Mouse (Mus musculus) layer of hippocampus, adult 9-10 months (tissue): ENCODE measurements around the gene Paf1.

Experiments
- DNase-seq: peaks from one replicate; pipeline ENCODE4 v3.0.0; 2022; ENCODE audit warnings: low spot score

Paf1 gene

DNA sequence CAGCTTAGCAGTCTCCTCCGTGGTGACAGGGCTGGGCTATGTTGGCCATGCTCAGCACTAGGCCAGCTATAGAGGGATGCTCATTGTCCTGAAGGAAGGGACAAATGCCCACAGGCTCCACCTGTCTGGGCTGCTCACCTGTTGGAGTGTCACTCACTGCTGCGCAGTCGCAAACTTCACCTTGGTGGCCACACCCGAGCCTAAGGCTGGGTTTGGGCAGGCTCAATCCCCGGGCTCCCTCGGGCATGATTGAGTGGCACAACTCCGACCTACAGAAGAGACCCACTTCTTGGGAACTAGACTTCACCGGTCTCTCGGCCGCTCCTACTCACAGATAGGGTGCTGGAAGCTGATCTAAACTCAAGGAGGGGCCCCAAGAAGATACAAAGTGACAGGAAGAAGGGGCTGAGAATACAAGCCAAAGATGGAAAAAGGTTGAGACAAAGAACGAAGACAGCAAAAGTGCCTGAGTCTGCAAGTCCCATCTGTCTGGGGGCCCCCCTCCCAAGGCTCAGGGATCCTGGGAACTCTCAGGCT, 21.7 kb upstream of the Paf1 start:
- no peak for DNase-seq

GRCm38 (mm10) chr7:28371514-28371989, 21.2 kb upstream of the Paf1 start:
- no peak for DNase-seq

GRCm38 (mm10) chr7:28372251-28373108, 20.3 kb upstream of the Paf1 start, which contains the start of gene Plekhg2:
Gene Plekhg2 (minus strand): TSS chr7:28372599.
- DNase-seq, result peak; percentile 96

DNA sequence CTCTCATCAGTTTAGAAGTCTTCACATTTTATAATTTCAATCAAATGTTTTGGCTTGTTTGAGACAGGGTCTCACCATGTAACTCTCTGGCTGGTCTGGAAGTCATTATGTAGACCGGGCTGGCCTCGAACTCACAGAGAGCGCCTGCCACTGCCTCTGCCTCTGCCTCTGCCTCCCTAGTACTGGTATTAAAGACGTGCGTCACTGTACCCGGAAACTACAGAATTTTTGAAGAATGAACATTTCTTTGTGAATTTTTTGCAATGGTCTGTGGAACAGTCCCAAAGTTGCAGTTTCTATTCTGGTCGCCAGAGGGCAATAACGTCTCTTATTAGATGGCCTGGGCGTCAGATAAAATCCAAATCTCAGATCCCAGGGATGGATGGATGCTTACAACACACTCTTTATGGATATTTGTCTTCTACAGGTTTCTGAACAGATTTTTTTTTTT, 19.6 kb upstream of the Paf1 start:
- peak; percentile 81 for DNase-seq

GRCm38 (mm10) chr7:28373891-28374495, 18.8 kb upstream of the Paf1 start:
- DNase-seq, result no peak

- no peak for DNase-seq
Measured at GRCm38 (mm10) chr7:28374647-28375046, 18.1 kb upstream of the Paf1 start.

DNA sequence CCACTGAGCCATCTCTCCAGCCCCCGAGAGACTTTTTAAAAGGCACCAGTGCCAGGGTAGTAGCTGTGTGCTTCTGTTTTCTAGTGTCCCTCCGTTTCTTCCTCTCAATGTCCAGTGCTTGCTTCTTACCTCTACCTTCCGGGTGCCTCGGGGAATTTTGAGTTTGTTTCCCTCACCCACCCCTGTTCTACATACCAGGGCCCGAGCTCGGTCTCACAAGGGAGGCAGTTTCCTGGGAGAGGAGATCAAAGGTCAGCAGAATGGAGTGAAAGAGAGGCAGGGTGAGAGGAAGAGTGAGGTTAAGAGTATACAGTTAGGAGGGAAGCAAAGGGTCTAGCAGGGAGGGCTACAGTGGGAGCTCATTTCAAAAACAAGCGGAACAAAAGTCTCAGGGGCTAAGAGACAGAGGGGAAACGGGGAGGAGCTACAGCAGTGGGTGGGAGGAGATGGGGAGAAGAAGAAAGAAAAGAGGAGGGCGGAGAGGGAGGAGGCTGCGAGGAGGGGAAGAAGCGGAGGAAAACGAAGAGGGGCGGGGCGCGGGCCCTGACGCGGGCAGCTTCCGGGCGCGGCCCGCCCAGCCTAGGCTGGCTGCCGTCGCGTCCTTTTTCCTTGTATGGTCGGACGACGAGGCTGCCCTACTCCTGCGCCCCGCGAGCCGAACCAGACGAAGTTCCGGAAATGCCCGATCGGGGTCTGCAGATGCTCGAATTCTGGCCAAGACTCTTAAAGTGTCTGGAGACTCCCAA, 17.4 kb upstream of the Paf1 start:
- no peak for DNase-seq

- DNase-seq, result no peak
Measured at GRCm38 (mm10) chr7:28376011-28376771, 16.6 kb upstream of the Paf1 start.

- no peak for DNase-seq
Measured at GRCm38 (mm10) chr7:28377190-28378065, 15.3 kb upstream of the Paf1 start.

GRCm38 (mm10) chr7:28378066-28378690, 14.6 kb upstream of the Paf1 start:
- DNase-seq, result no peak

DNA sequence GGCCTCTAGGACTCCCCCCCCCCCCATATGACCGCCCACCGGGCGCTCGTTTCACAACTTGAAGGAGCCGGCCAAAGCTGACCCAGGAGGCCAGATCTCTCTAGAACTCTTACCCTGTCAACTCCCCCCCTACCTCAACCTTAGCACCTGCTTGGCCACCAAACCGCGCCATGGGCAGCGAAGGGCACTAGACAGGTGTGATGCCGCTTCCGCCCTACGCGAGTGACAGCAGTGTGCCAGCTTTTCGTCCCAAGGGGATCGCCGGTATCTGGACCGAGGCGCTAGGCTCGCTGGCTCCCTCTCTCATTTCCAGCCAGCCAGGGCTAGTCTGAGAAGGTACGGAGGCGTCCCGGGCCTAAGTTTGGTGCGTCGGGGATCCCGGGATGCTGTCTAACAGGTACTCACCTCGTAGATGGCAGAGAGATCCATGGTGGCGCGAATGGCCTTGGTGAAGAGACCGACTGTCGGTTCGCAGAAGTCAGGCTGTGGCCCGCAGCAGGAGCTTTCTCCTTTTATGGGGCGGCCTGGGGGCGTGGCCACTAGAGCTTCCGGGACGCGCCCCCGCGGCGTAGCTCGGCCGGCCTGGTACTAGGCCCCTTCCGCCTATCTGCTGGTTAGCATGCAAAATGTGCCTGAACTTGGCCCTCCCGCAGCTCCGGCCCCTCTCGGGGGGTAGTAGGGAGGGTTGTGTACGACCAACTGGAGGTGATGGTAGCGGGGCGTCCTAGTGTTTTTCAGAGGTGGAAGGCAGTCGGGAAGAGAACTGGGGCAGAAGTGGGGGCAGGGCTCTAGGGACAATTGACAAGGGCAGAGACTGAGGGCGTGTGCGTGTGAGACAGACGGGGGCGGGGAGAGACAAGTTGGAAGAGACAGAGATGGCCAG, 13.7 kb upstream of the Paf1 start:
- DNase-seq, result no peak

DNA sequence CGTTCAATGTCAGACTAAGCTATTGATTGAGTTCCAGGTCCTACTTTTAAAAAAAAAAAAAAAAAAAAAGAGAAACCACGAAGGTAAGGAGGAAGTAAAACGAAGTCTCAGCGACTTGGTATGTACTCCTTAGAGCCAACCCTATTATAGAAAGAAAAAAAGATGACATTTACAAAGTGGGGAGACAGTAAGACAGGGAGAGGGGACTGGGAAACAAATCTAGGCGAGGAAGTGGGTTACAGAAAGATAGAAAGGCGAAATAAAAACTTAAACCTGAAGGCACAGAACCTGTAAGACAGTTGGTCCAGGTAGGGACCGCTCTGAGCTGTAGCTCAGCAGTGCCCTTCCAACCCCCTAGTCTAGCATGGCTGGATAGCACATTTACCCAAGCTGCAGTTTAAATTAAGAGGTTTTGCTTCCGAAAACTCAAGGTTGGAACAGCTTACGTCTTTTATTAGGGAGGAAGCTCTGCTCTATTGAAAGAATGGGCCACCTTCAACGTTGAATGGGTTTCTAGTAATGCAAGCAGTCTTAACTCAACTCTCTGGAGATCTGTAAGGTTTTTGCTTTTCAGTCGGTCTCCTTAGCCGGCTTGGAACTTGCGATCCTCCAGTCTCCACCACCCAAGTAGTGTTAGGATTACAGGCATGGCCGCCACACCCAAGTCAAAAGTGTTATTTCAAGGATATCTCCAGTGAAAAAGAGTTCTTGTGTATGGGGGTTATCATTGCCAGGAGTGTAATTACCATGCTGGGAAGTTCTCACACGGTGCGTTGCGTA, 12.3 kb upstream of the Paf1 start, which contains the start of gene Zfp36:
Gene Zfp36, minus strand, starts transcription at position 17 of the 780 bp plus-strand sequence.
- no peak for DNase-seq

GRCm38 (mm10) chr7:28381017-28381790, 11.5 kb upstream of the Paf1 start:
- no peak for DNase-seq

DNA sequence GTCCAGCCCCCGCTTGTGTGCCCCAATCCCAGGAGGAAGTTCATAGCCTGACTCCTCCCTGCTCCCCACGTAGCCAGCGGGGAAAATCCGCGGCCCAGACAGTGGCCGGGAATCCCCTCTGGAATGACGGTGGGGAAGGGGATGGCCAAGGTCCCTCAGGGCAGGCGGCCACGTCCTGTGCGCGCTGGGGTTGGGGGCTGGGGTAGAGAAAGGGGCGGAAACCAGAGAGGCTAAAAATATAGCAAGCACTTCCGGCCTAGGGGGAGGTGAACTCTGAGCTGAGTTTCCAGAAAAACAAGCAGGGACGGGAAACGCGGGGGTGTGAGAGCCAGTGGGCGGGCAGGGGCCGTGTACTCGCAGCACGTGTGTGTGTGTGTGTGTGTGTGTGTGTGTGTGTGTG, 10.8 kb upstream of the Paf1 start:
- DNase-seq, result no peak

DNA sequence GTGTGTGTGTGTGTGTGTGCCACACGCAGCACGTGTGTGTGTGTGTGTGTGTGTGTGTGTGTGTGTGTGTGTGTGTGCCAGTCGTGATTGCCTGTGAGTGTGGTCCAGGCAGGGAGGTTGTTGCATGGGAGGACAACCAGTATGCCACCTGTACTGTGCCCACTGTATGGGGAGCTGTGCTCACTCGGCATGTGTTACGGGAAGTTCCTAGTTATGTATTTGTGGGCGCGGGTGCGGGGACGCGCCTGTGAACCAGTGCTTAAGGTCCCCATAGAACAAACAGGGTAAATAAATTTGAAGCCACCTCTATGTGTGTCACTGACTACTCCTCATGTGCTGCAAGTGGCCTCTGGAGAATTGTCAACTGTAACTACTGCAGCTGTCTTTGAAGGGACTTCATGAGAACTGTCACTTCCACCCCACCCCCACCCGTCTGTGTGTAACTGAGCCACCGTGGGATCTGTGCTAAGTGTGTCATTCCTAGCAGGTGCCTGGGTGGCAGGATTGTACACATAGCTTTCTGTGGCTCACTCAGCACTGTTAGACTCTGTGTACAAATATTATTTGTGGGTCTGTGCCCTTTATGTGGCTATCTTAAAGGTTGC, 10.3 kb upstream of the Paf1 start:
- no peak for DNase-seq

DNA sequence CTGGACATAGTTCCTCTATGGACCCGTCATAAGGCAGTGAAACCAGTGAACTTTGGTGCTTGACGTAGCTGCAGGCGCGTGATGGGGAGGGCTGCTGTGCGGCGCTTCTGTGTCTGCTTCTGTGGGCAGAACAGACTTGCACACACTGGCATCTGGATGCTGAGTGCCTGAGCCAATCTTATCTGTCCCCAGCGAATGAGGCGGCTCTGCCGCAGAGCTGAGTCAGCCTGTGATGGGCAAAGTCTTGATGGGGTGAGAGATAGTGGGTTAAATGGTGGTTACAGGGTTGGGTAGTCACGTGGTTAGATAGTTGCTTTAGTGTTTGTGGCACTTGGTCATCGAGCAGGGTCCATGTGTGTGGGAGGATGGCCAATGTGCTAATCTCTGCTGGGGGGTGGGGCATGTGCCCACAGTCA, 9.8 kb upstream of the Paf1 start:
- no peak for DNase-seq

- DNase-seq, result no peak
Measured at GRCm38 (mm10) chr7:28383606-28384005, 9.1 kb upstream of the Paf1 start.
